In genomic region chr17:56303160-56303846, GRCm38 (mm10) we compare ENCODE assay signal across 8 mouse cellular contexts. TPM values are rescaled to one million over a fixed set of nuclear protein-coding genes. Genes with fewer than 3 reads are reported as not detected.
DNase-seq lines count a peak whose midpoint lies in the region; ATAC-seq and TF ChIP-seq lines count a peak whose summit lies in the region.

Uhrf1 (plus strand) TSS chr17:56303321.

- H3K4me3 ChIP-seq in embryonic facial prominence, embryonic 13.5 days = peak within 1 kb of the TSS; percentile 80
- H3K4me3 ChIP-seq in heart, embryonic 14.5 days (ENCODE audit: control insufficient read depth in 1 of 2, insufficient read depth in 1 of 2, low read depth in 1 of 2, low read length in 2 of 2) = peak within 1 kb of the TSS; percentile 57 to 68
- peak within 1 kb of the TSS; percentile 77 for H3K4me3 ChIP-seq in kidney, postnatal 0 days (replicated peaks; ENCODE audit: low read depth, low read length)
- H3K4me3 ChIP-seq in macrophage (ENCODE audit: inconsistent target) = peak within 1 kb of the TSS; percentile 88
- H3K4me3 ChIP-seq in small intestine, adult 2 months (ENCODE audit: low read depth, low read length) = peak within 1 kb of the TSS; percentile 82

- no peak; the same call in 1 of the 2 replicates for TF ChIP-seq CTCF in kidney, postnatal 0 days (IDR thresholded peaks at IDR 0.05; ENCODE audit: low read depth)
- no peak for TF ChIP-seq CTCF in small intestine, adult 2 months (IDR thresholded peaks at IDR 0.05; ENCODE audit: extremely low read depth, insufficient read length, insufficient replicate concordance, low read depth, low read length)

- H3K27ac ChIP-seq in embryonic facial prominence, embryonic 13.5 days = peak within 1 kb of the TSS; percentile 86
- peak within 1 kb of the TSS; percentile 80 to 81 for H3K27ac ChIP-seq in heart, embryonic 14.5 days (replicated peaks in 1 of 2; ENCODE audit: control insufficient read depth in 1 of 2, insufficient read depth in 1 of 2, low read depth in 2 of 2, low read length in 2 of 2)
- H3K27ac ChIP-seq in kidney, postnatal 0 days = peak within 1 kb of the TSS; percentile 90
- peak within 1 kb of the TSS; percentile 82 for H3K27ac ChIP-seq in macrophage
- peak within 1 kb of the TSS; percentile 31 for H3K27ac ChIP-seq in small intestine, adult 2 months (ENCODE audit: insufficient read depth, low read depth, low read length)

- peak; percentile 98 for DNase-seq in 416B (ENCODE audit: low read depth)
- peak; percentile 99 for DNase-seq in R1 (ENCODE audit: low read depth, low spot score)
- peak; percentile 95 for DNase-seq in kidney, postnatal 0 days (ENCODE audit: low spot score)
- no peak for DNase-seq in left cerebral cortex, adult 8-10 months (ENCODE audit: low spot score in 2 of 2)

- peaks cover 45% of the 10 kb centered on the region for H3K4me1 ChIP-seq in embryonic facial prominence, embryonic 13.5 days
- peaks cover 16 to 29% of the 10 kb centered on the region in 2 experiments for H3K4me1 ChIP-seq in heart, embryonic 14.5 days (ENCODE audit: control insufficient read depth in 2 of 2, insufficient read depth in 2 of 2, low read length in 2 of 2)
- peaks cover 13% of the 10 kb centered on the region for H3K4me1 ChIP-seq in kidney, postnatal 0 days (replicated peaks; ENCODE audit: insufficient read depth, low read length)
- H3K4me1 ChIP-seq in small intestine, adult 2 months (ENCODE audit: control insufficient read depth, insufficient read depth, insufficient read length, low read length) = peaks cover 22% of the 10 kb centered on the region

- no peak for TF ChIP-seq POLR2A in small intestine, adult 2 months (IDR thresholded peaks at IDR 0.05; ENCODE audit: low read depth, low read length)

- peak within 1 kb of the TSS; percentile 100 for H3K4me2 ChIP-seq in embryonic facial prominence, embryonic 13.5 days
- peak within 1 kb of the TSS; percentile 99 for H3K4me2 ChIP-seq in heart, embryonic 14.5 days (ENCODE audit: low read length)
- H3K4me2 ChIP-seq in kidney, postnatal 0 days (ENCODE audit: low read length) = peak within 1 kb of the TSS; percentile 100

- no peaks in the 10 kb centered on the region for H3K27me3 ChIP-seq in embryonic facial prominence, embryonic 13.5 days
- H3K27me3 ChIP-seq in heart, embryonic 14.5 days (ENCODE audit: control insufficient read depth, insufficient read depth, low read length) = no peaks in the 10 kb centered on the region
- no peaks in the 10 kb centered on the region for H3K27me3 ChIP-seq in kidney, postnatal 0 days (ENCODE audit: insufficient read depth, low read length)
- no peaks in the 10 kb centered on the region for H3K27me3 ChIP-seq in small intestine, adult 2 months (ENCODE audit: control insufficient read depth, insufficient read depth, low read length)

- H3K79me2 ChIP-seq in macrophage (ENCODE audit: inconsistent target) = peaks cover 42% of the 10 kb centered on the region

- ATAC-seq in embryonic facial prominence, embryonic 13.5 days (ENCODE audit: insufficient number of reproducible peaks, insufficient read depth, low FRiP score, low TSS enrichment, low read depth) = peak; percentile 69; the same call in 1 of the 2 replicates
- peak; percentile 82 for ATAC-seq in heart, embryonic 14.5 days (ENCODE audit: insufficient number of reproducible peaks, insufficient read depth, low FRiP score, low read depth)
- peak; percentile 70 for ATAC-seq in kidney, postnatal 0 days (replicated peaks; ENCODE audit: low FRiP score, low read depth)

- H3K9me3 ChIP-seq in embryonic facial prominence, embryonic 13.5 days = no peaks in the 10 kb centered on the region
- no peaks in the 10 kb centered on the region for H3K9me3 ChIP-seq in heart, embryonic 14.5 days (ENCODE audit: control insufficient read depth, low read length)
- no peaks in the 10 kb centered on the region for H3K9me3 ChIP-seq in kidney, postnatal 0 days (replicated peaks; ENCODE audit: low read length)

- WGBS in embryonic facial prominence, embryonic 13.5 days = 0% methylated on average over 43 of the region's 43 CpGs
- under 1% methylated on average over 43 of the region's 43 CpGs for WGBS in heart, embryonic 14.5 days
- WGBS in kidney, postnatal 0 days = under 1% methylated on average over 43 of the region's 43 CpGs
- under 1% methylated on average over 43 of the region's 43 CpGs for WGBS in macrophage (ENCODE audit: missing documents)
- WGBS in small intestine, adult 2 months = under 1% methylated on average over 43 of the region's 43 CpGs

- H3K9ac ChIP-seq in embryonic facial prominence, embryonic 13.5 days = peak within 1 kb of the TSS; percentile 84
- peak within 1 kb of the TSS; percentile 84 for H3K9ac ChIP-seq in heart, embryonic 14.5 days (ENCODE audit: low read length)
- peak within 1 kb of the TSS; percentile 71 for H3K9ac ChIP-seq in kidney, postnatal 0 days (ENCODE audit: low read depth, low read length)

- H3K36me3 ChIP-seq in embryonic facial prominence, embryonic 13.5 days = peaks cover 25% of the 10 kb centered on the region
- H3K36me3 ChIP-seq in heart, embryonic 14.5 days (ENCODE audit: control insufficient read depth, insufficient read depth, low read length) = peaks cover 33% of the 10 kb centered on the region
- H3K36me3 ChIP-seq in kidney, postnatal 0 days (ENCODE audit: insufficient read depth, low read length) = no peaks in the 10 kb centered on the region
- no peaks in the 10 kb centered on the region for H3K36me3 ChIP-seq in macrophage (ENCODE audit: inconsistent target)
- no peaks in the 10 kb centered on the region for H3K36me3 ChIP-seq in small intestine, adult 2 months (ENCODE audit: control insufficient read depth, insufficient read depth, low read length)

RNA-seq across cellular contexts. Expression of gene Uhrf1, which starts in this region (rescaled TPM):
- polyA plus RNA-seq in embryonic facial prominence, embryonic 13.5 days (2015; fragmentation: Nextera tagmentation; extraction: Ambion mirVana) = 135 and 143 TPM in 2 replicates
- polyA plus RNA-seq in heart, embryonic 14.5 days (2014; fragmentation: Nextera tagmentation; extraction: Ambion mirVana) = 42.8 and 44.6 TPM in 2 replicates
- 54.3 and 67.3 TPM in 2 replicates for polyA plus RNA-seq in kidney, postnatal 0 days (2015; fragmentation: Nextera tagmentation; extraction: Ambion mirVana)
- 10 to 100 TPM in 13 of 26 experiments, 1 to 10 TPM in 13; 2.4 to 31.3 (median 10.2) TPM for total RNA-seq in macrophage (2018; cell fraction: chromatin; rRNA removed)
- 1 to 10 TPM; 3.9 to 9.2 (median 5.9) TPM for total RNA-seq in macrophage (2018; cell fraction: cytosol; rRNA removed)
- total RNA-seq in macrophage (2018; cell fraction: nucleus; rRNA removed) = 10 to 100 TPM in 3 of 26 experiments, 1 to 10 TPM in 23; 3.7 to 97.3 (median 6.4) TPM
- polyA plus RNA-seq in macrophage (2018) = 2.3 to 57.4 TPM (median 13.6 TPM) in 3 replicates
- polyA plus RNA-seq in small intestine, adult 2 months (2012; rRNA removed) = 7.6 and 16.3 TPM in 2 replicates
- 1 to 10 TPM in 2 of 4 experiments, under 1 TPM in 2; 0.80 to 1.8 (median 1.3) TPM for total RNA-seq in left cerebral cortex, adult 8-10 months (2022)

Comparison
In these comparisons a context has a peak if more than half of its experiments do, and no peak if none do; other contexts are left out.
1. DNase-seq: peak in 416B (single experiment), R1 (single experiment) and kidney, postnatal 0 days (single experiment); none in left cerebral cortex, adult 8-10 months (0 of 2).
2. H3K27ac ChIP-seq: peak in every context shown above with its lines; median percentile 90 in kidney, postnatal 0 days; 86 in embryonic facial prominence, embryonic 13.5 days; 82 in macrophage; 80 in heart, embryonic 14.5 days; 31 in small intestine, adult 2 months.
3. Peak in every context shown above with its lines, with median percentiles within 50 percentile points of each other: ATAC-seq, H3K4me2 ChIP-seq, H3K4me3 ChIP-seq and H3K9ac ChIP-seq.